Mouse (Mus musculus): Measurements from ENCODE around the gene Cyren. TPM values are rescaled to one million over a fixed set of nuclear protein-coding genes. Genes with fewer than 3 reads are reported as not detected.

Gene Cyren
- total and polyA plus RNA-seq, 3 experiments: 3.5 to 5.8 (median 5.5) TPM

GRCm38 (mm10) chr6:34862791-34863403, 15.0 kb downstream of the Cyren start, which contains the start of gene Tmem140:
Tmem140 (plus strand) TSS chr6:34863146.
- Histone ChIP-seq H3K36me3 (ENCODE audit: control insufficient read depth, insufficient read depth, low read length) (no peaks in the 10 kb centered on the region), H3K79me2 (replicated peaks; ENCODE audit: control insufficient read depth, insufficient read depth, low read length) (no peaks in the 10 kb centered on the region), H3K9ac (ENCODE audit: low read depth, low read length) (peak within 1 kb of the TSS; percentile 88), H3K4me1 (ENCODE audit: control insufficient read depth, insufficient read depth, low read length) (peaks cover 10% of the 10 kb centered on the region), H3K27ac (peak within 1 kb of the TSS; percentile 97), H3K4me3 (peak within 1 kb of the TSS; percentile 69), H3K27me3 (ENCODE audit: control insufficient read depth, insufficient read depth, low read length) (no peaks in the 10 kb centered on the region)
- WGBS: 14% methylated on average over 11 of the region's 11 CpGs
- DNase-seq: peak; percentile 76 to 77
- intact Hi-C loops (cut with DNase I): loop anchor here (2.0 to 5.0 kb wide), 2 partner anchors 14 to 81 kb away; partner anchors contain the start of gene Agbl3
- TF ChIP-seq POLR2A (IDR thresholded peaks at IDR 0.05; ENCODE audit: insufficient read depth, low read depth, low read length) (peak; percentile 98), EP300 (IDR thresholded peaks at IDR 0.05; ENCODE audit: insufficient read depth, low read depth, low read length) (peak; percentile 82), CTCF (IDR thresholded peaks at IDR 0.05) (no peak)

- Histone ChIP-seq H3K4me3 (peak overlapping the region; percentile 69), H3K27ac (peak overlapping the region; percentile 97), H3K79me2 (replicated peaks; ENCODE audit: control insufficient read depth, insufficient read depth, low read length) (no peaks in the 10 kb centered on the region), H3K4me1 (ENCODE audit: control insufficient read depth, insufficient read depth, low read length) (peaks cover 10% of the 10 kb centered on the region), H3K27me3 (ENCODE audit: control insufficient read depth, insufficient read depth, low read length) (no peaks in the 10 kb centered on the region), H3K9ac (ENCODE audit: low read depth, low read length) (peak overlapping the region; percentile 88), H3K36me3 (ENCODE audit: control insufficient read depth, insufficient read depth, low read length) (no peaks in the 10 kb centered on the region)
- peak; percentile 20; the same call in 1 of the 2 replicates for TF ChIP-seq POLR2A (IDR thresholded peaks at IDR 0.05; ENCODE audit: insufficient read depth, low read depth, low read length)
- TF ChIP-seq CTCF (IDR thresholded peaks at IDR 0.05): no peak
- 41% methylated on average over 6 of the region's 6 CpGs for WGBS
- DNase-seq: peak; percentile 60 to 62
- intact Hi-C loops (cut with DNase I): loop anchor here (2.0 to 5.0 kb wide), 2 partner anchors 14 to 80 kb away; partner anchors contain the start of gene Agbl3
These were observed 15.5 kb downstream of the Cyren start for GRCm38 (mm10) chr6:34862381-34862780.

- H3K27ac ChIP-seq: peak overlapping the region; percentile 97
- TF ChIP-seq CTCF (IDR thresholded peaks at IDR 0.05) (no peak; the same call in 1 of the 2 replicates), EP300 (IDR thresholded peaks at IDR 0.05; ENCODE audit: insufficient read depth, low read depth, low read length) (no peak), POLR2A (IDR thresholded peaks at IDR 0.05; ENCODE audit: insufficient read depth, low read depth, low read length) (no peak)
- H3K27me3 ChIP-seq (ENCODE audit: control insufficient read depth, insufficient read depth, low read length): no peaks in the 10 kb centered on the region
- no peaks in the 10 kb centered on the region for H3K79me2 ChIP-seq (replicated peaks; ENCODE audit: control insufficient read depth, insufficient read depth, low read length)
- intact Hi-C loops (cut with DNase I): loop anchor here (2.0 to 5.0 kb wide), 2 partner anchors 15 to 79 kb away; partner anchors contain the start of gene Agbl3
- peaks cover 9% of the 10 kb centered on the region for H3K4me1 ChIP-seq (ENCODE audit: control insufficient read depth, insufficient read depth, low read length)
- DNase-seq: peak; percentile 11 to 22
- H3K4me3 ChIP-seq: no peak overlapping the region
- no peaks in the 10 kb centered on the region for H3K36me3 ChIP-seq (ENCODE audit: control insufficient read depth, insufficient read depth, low read length)
- WGBS: 76% methylated on average over 11 of the region's 11 CpGs
- no peak overlapping the region for H3K9ac ChIP-seq (ENCODE audit: low read depth, low read length)
These were observed 16.3 kb downstream of the Cyren start for GRCm38 (mm10) chr6:34861546-34862053.

- Histone ChIP-seq H3K27me3 (ENCODE audit: control insufficient read depth, insufficient read depth, low read length) (no peaks in the 10 kb centered on the region), H3K4me1 (ENCODE audit: control insufficient read depth, insufficient read depth, low read length) (no peaks in the 10 kb centered on the region), H3K36me3 (ENCODE audit: control insufficient read depth, insufficient read depth, low read length) (no peaks in the 10 kb centered on the region), H3K4me3 (no peak overlapping the region), H3K79me2 (replicated peaks; ENCODE audit: control insufficient read depth, insufficient read depth, low read length) (no peaks in the 10 kb centered on the region), H3K9ac (ENCODE audit: low read depth, low read length) (no peak overlapping the region), H3K27ac (no peak overlapping the region)
- TF ChIP-seq EP300 (IDR thresholded peaks at IDR 0.05; ENCODE audit: insufficient read depth, low read depth, low read length) (no peak), CTCF (IDR thresholded peaks at IDR 0.05) (no peak), POLR2A (IDR thresholded peaks at IDR 0.05; ENCODE audit: insufficient read depth, low read depth, low read length) (no peak)
- intact Hi-C loops (cut with DNase I): no loop called here
- 95% methylated on average over 5 of the region's 5 CpGs for WGBS
- no peak for DNase-seq
These were observed 45.5 kb downstream of the Cyren start for GRCm38 (mm10) chr6:34832352-34832751.

- H3K36me3 ChIP-seq (ENCODE audit: control insufficient read depth, insufficient read depth, low read length): no peaks in the 10 kb centered on the region
- H3K9ac ChIP-seq (ENCODE audit: low read depth, low read length): no peak overlapping the region
- no peak overlapping the region for H3K27ac ChIP-seq
- no peaks in the 10 kb centered on the region for H3K27me3 ChIP-seq (ENCODE audit: control insufficient read depth, insufficient read depth, low read length)
- no peaks in the 10 kb centered on the region for H3K4me1 ChIP-seq (ENCODE audit: control insufficient read depth, insufficient read depth, low read length)
- no peaks in the 10 kb centered on the region for H3K79me2 ChIP-seq (replicated peaks; ENCODE audit: control insufficient read depth, insufficient read depth, low read length)
- TF ChIP-seq CTCF (IDR thresholded peaks at IDR 0.05) (no peak), EP300 (IDR thresholded peaks at IDR 0.05; ENCODE audit: insufficient read depth, low read depth, low read length) (no peak), POLR2A (IDR thresholded peaks at IDR 0.05; ENCODE audit: insufficient read depth, low read depth, low read length) (no peak)
- no peak for DNase-seq
- H3K4me3 ChIP-seq: no peak overlapping the region
- intact Hi-C loops (cut with DNase I): no loop called here
These were observed 53.5 kb downstream of the Cyren start for GRCm38 (mm10) chr6:34824406-34824805.

Other genes with a start within 250 kb of the Cyren start
- gene Agbl3, start 97.6 kb downstream of the Cyren start, total RNA-seq (2021): 1 to 10 TPM; 2.5 to 3.7 TPM
- 2.6 and 3.4 TPM in 2 replicates for gene Agbl3, start 97.6 kb downstream of the Cyren start, polyA plus RNA-seq (2012; rRNA removed)
- 10 to 100 TPM; 22.9 TPM for gene Tmem140, start 14.9 kb downstream of the Cyren start, total RNA-seq (2021)
- gene Tmem140, start 14.9 kb downstream of the Cyren start, polyA plus RNA-seq (2012; rRNA removed): 18.2 and 23.5 TPM in 2 replicates
- 10 to 100 TPM; 12.7 to 13.4 TPM for gene Wdr91, start 32.8 kb upstream of the Cyren start, total RNA-seq (2021)
- 8.1 and 13.3 TPM in 2 replicates for gene Wdr91, start 32.8 kb upstream of the Cyren start, polyA plus RNA-seq (2012; rRNA removed)
- not detected for gene Stra8, start 42.1 kb upstream of the Cyren start, total RNA-seq (2021)
- not detected in 2 replicates for gene Stra8, start 42.1 kb upstream of the Cyren start, polyA plus RNA-seq (2012; rRNA removed)
- gene Slc23a4, start 110.3 kb upstream of the Cyren start, total RNA-seq (2021): under 1 TPM; 0.16 to 0.21 TPM
- gene Slc23a4, start 110.3 kb upstream of the Cyren start, polyA plus RNA-seq (2012; rRNA removed): 0.55 and 0.76 TPM in 2 replicates